Mouse (Mus musculus) layer of hippocampus, postnatal 14 days (tissue): ENCODE measurements around the gene Auts2. TPM values are rescaled to one million over a fixed set of nuclear protein-coding genes. Genes with fewer than 3 reads are reported as not detected.

Experiments used
- DNase-seq, 2 experiments: peaks; one replicate each; pipeline ENCODE4 v3.0.0; 2021 to 2022; ENCODE audit warnings: low spot score in 2 of 2, mixed read lengths in 1 of 2
- total RNA-seq, 2 experiments: library from RNA; stranded (reverse); gene quantifications; 2 replicates each; pipeline ENCODE4 v1.2.3; 2021

Auts2 gene
- total RNA-seq, 2 experiments from 2014 or later, result 134 to 151 TPM

- no peak for DNase-seq
Observed at GRCm38 (mm10) chr5:131589948-131590467, 953.1 kb downstream of the Auts2 start.

GRCm38 (mm10) chr5:131586332-131586700 lies 956.8 kb downstream of the Auts2 start:
- no peak for DNase-seq

- peak; percentile 48 to 68 for DNase-seq
Observed at GRCm38 (mm10) chr5:131585684-131586331, 957.3 kb downstream of the Auts2 start.

GRCm38 (mm10) chr5:131584260-131585135 lies 958.6 kb downstream of the Auts2 start:
- no peak for DNase-seq

- DNase-seq, result no peak
Observed at GRCm38 (mm10) chr5:131581110-131582050, 961.8 kb downstream of the Auts2 start.

- no peak for DNase-seq
Observed at GRCm38 (mm10) chr5:131578737-131579136, 964.4 kb downstream of the Auts2 start.

GRCm38 (mm10) chr5:131575733-131576265 lies 967.3 kb downstream of the Auts2 start:
- DNase-seq, result peak in 1 of 2 experiments; percentile 37

- peak in 1 of 2 experiments; percentile 28 for DNase-seq
Observed at GRCm38 (mm10) chr5:131575086-131575514, 968.0 kb downstream of the Auts2 start.

- peak in 1 of 2 experiments; percentile 28 for DNase-seq
Observed at GRCm38 (mm10) chr5:131574469-131575085, 968.6 kb downstream of the Auts2 start.

GRCm38 (mm10) chr5:131573296-131574177 lies 969.6 kb downstream of the Auts2 start:
- DNase-seq, result peak; percentile 62 to 82

- no peak for DNase-seq
Observed at GRCm38 (mm10) chr5:131566032-131566431, 977.1 kb downstream of the Auts2 start.

GRCm38 (mm10) chr5:131563630-131564252 lies 979.4 kb downstream of the Auts2 start:
- no peak for DNase-seq

- DNase-seq, result peak in 1 of 2 experiments; percentile 37
Observed at GRCm38 (mm10) chr5:131560773-131561560, 982.2 kb downstream of the Auts2 start.

- DNase-seq, result no peak
Observed at GRCm38 (mm10) chr5:131558403-131559174, 984.6 kb downstream of the Auts2 start.

- no peak for DNase-seq
Observed at GRCm38 (mm10) chr5:131557591-131558385, 985.4 kb downstream of the Auts2 start.

- no peak for DNase-seq
Observed at GRCm38 (mm10) chr5:131548932-131549563, 994.1 kb downstream of the Auts2 start.
